Mouse (Mus musculus) CH12.LX (cell line): Measurements from ENCODE around the gene Arhgef7. TPM values are rescaled to one million over a fixed set of nuclear protein-coding genes. Genes with fewer than 3 reads are reported as not detected.

Source experiments
- DNase-seq: peaks from one replicate; pipeline ENCODE4 v3.0.0-alpha.2; 2013; ENCODE audit errors: extremely low read depth
- H3K27ac ChIP-seq: 2 replicates; pipeline ENCODE4 v1.5.1; 2012; ENCODE audit warnings: low read depth, mild to moderate bottlenecking, control low read depth, moderate library complexity; ENCODE audit not compliant: insufficient read depth
- H3K27me3 ChIP-seq: replicated peaks from 2 replicates; pipeline ENCODE3; 2012; ENCODE audit warnings: inconsistent platforms
- H3K36me3 ChIP-seq, 2 experiments: replicated peaks in 1 of 2; 2 replicates each; pipeline versions ENCODE3 to v1.6.1; 2012; ENCODE audit warnings: inconsistent platforms in 1 of 2, low read length in 1 of 2, mild to moderate bottlenecking in 1 of 2, mixed read lengths in 1 of 2, moderate library complexity in 1 of 2; ENCODE audit not compliant: control insufficient read depth in 1 of 2, insufficient read depth in 1 of 2
- H3K4me1 ChIP-seq, 2 experiments: 2 replicates each; pipeline ENCODE4 v1.6.1; 2012; ENCODE audit warnings: inconsistent platforms in 1 of 2, moderate library complexity in 1 of 2; ENCODE audit not compliant: insufficient read depth in 2 of 2, control insufficient read depth in 1 of 2
- H3K4me2 ChIP-seq: 2 replicates; pipeline ENCODE4 v1.6.1; 2012; ENCODE audit warnings: low read depth, mild to moderate bottlenecking, control low read depth; ENCODE audit not compliant: poor library complexity, insufficient read depth, severe bottlenecking
- H3K4me3 ChIP-seq, 3 experiments: fragments of 150-350 bp in 1 of 3; sonication (generic) in 1 of 3; replicated peaks in 1 of 3; 2 replicates each; pipeline versions ENCODE3 to v1.5.1; 2011 to 2012; ENCODE audit warnings: low read depth in 2 of 3, low read length in 2 of 3, mild to moderate bottlenecking in 2 of 3, moderate library complexity in 2 of 3, control low read depth in 1 of 3, improper control_type of control experiment in 1 of 3, inconsistent platforms in 1 of 3, mixed read lengths in 1 of 3; ENCODE audit not compliant: poor library complexity in 1 of 3
- H3K79me2 ChIP-seq: replicated peaks from 2 replicates; pipeline ENCODE4 v1.6.1; 2012; ENCODE audit warnings: mild to moderate bottlenecking, moderate library complexity; ENCODE audit not compliant: control insufficient read depth, poor library complexity, insufficient read depth, severe bottlenecking; ENCODE audit errors: extremely low read depth
- H3K9ac ChIP-seq: 2 replicates; pipeline ENCODE4 v1.6.1; 2012; ENCODE audit warnings: low read depth, mild to moderate bottlenecking, control low read depth, moderate library complexity; ENCODE audit not compliant: insufficient read depth
- H3K9me3 ChIP-seq: replicated peaks from 2 replicates; pipeline ENCODE3; 2012; ENCODE audit warnings: low read length, inconsistent platforms, mixed read lengths
- CHD2 ChIP-seq: IDR thresholded peaks from 2 replicates; pipeline ENCODE4 v1.6.1; 2011; ENCODE audit warnings: low read length, improper control_type of control experiment
- E2F4 ChIP-seq: IDR thresholded peaks from 2 replicates; pipeline ENCODE4 v1.6.1; 2011; ENCODE audit warnings: low read depth, low read length, improper control_type of control experiment; ENCODE audit not compliant: insufficient replicate concordance
- ELF1 ChIP-seq: IDR thresholded peaks from 2 replicates; pipeline ENCODE4 v1.6.1; 2014; ENCODE audit warnings: low read depth, mild to moderate bottlenecking, inconsistent platforms, low read length, improper control_type of control experiment
- ETS1 ChIP-seq: conservative IDR thresholded peaks from 2 replicates; pipeline ENCODE4 v1.6.1; 2012; ENCODE audit warnings: low read depth, mild to moderate bottlenecking, inconsistent platforms, low read length, improper control_type of control experiment, moderate library complexity
- GABPA ChIP-seq: IDR thresholded peaks from 2 replicates; pipeline ENCODE4 v1.6.1; 2012; ENCODE audit warnings: low read depth, low read length, improper control_type of control experiment, inconsistent platforms; ENCODE audit not compliant: insufficient replicate concordance
- HCFC1 ChIP-seq: IDR thresholded peaks from 2 replicates; pipeline ENCODE4 v1.6.1; 2012; ENCODE audit warnings: low read depth, mild to moderate bottlenecking, inconsistent platforms, low read length, improper control_type of control experiment
- JUN ChIP-seq: IDR thresholded peaks from 2 replicates; pipeline ENCODE4 v1.6.1; 2011; ENCODE audit warnings: low read depth, mild to moderate bottlenecking, low read length, improper control_type of control experiment, moderate library complexity; ENCODE audit not compliant: insufficient read depth
- JUND ChIP-seq: conservative IDR thresholded peaks from 2 replicates; pipeline ENCODE4 v1.6.1; 2011; ENCODE audit warnings: low read depth, low read length, improper control_type of control experiment
- KAT2A ChIP-seq: IDR thresholded peaks from 2 replicates; pipeline ENCODE4 v1.6.1; 2012; ENCODE audit warnings: low read length, improper control_type of control experiment, inconsistent platforms; ENCODE audit not compliant: insufficient replicate concordance
- MAZ ChIP-seq: IDR thresholded peaks from 2 replicates; pipeline ENCODE4 v1.6.1; 2012; ENCODE audit warnings: low read depth, mild to moderate bottlenecking, inconsistent platforms, low read length, improper control_type of control experiment, moderate library complexity
- MEF2A ChIP-seq: IDR thresholded peaks from 2 replicates; pipeline ENCODE4 v1.6.1; 2014; ENCODE audit warnings: low read depth, mild to moderate bottlenecking, inconsistent platforms, low read length, improper control_type of control experiment, borderline replicate concordance
- MXI1 ChIP-seq: IDR thresholded peaks from 2 replicates; pipeline ENCODE4 v1.6.1; 2011; ENCODE audit warnings: mild to moderate bottlenecking, low read depth, low read length, improper control_type of control experiment
- NRF1 ChIP-seq: IDR thresholded peaks from 2 replicates; pipeline ENCODE4 v1.6.1; 2014; ENCODE audit warnings: low read depth, mild to moderate bottlenecking, inconsistent platforms, low read length, improper control_type of control experiment, moderate library complexity
- POLR2A ChIP-seq: IDR thresholded peaks from 2 replicates; pipeline ENCODE4 v1.6.1; 2011; ENCODE audit warnings: low read depth, mild to moderate bottlenecking, improper control_type of control experiment, low read length
- POLR2AphosphoS2 ChIP-seq: IDR thresholded peaks from 2 replicates; pipeline ENCODE4 v1.6.1; 2011; ENCODE audit warnings: low read depth, low read length, improper control_type of control experiment
- RAD21 ChIP-seq: IDR thresholded peaks from 2 replicates; pipeline ENCODE4 v1.6.1; 2011; ENCODE audit warnings: low read depth, mild to moderate bottlenecking, low read length, improper control_type of control experiment, moderate library complexity
- RCOR1 ChIP-seq: conservative IDR thresholded peaks from 2 replicates; pipeline ENCODE4 v1.6.1; 2012; ENCODE audit warnings: low read depth, mild to moderate bottlenecking, inconsistent platforms, low read length, improper control_type of control experiment
- SMC3 ChIP-seq: IDR thresholded peaks from 2 replicates; pipeline ENCODE4 v1.6.1; 2011; ENCODE audit warnings: low read depth, low read length, improper control_type of control experiment
- TCF12 ChIP-seq: IDR thresholded peaks from 2 replicates; pipeline ENCODE4 v1.6.1; 2014; ENCODE audit warnings: low read depth, mild to moderate bottlenecking, inconsistent platforms, low read length, improper control_type of control experiment
- UBTF ChIP-seq: IDR thresholded peaks from 2 replicates; pipeline ENCODE4 v1.6.1; 2012; ENCODE audit warnings: low read depth, mild to moderate bottlenecking, inconsistent platforms, low read length, improper control_type of control experiment, moderate library complexity
- USF1 ChIP-seq: IDR thresholded peaks from 2 replicates; pipeline ENCODE4 v1.6.1; 2014; ENCODE audit warnings: low read depth, mild to moderate bottlenecking, inconsistent platforms, low read length, improper control_type of control experiment
- USF2 ChIP-seq: conservative IDR thresholded peaks from 2 replicates; pipeline ENCODE4 v1.6.1; 2011; ENCODE audit warnings: low read depth, low read length, improper control_type of control experiment
- ZC3H11A ChIP-seq: IDR thresholded peaks from 2 replicates; pipeline ENCODE4 v1.6.1; 2012; ENCODE audit warnings: low read depth, mild to moderate bottlenecking, inconsistent platforms, low read length, improper control_type of control experiment
- ZNF384 ChIP-seq: IDR thresholded peaks from 2 replicates; pipeline ENCODE4 v1.6.1; 2012; ENCODE audit warnings: low read depth, low read length, improper control_type of control experiment, inconsistent platforms
- dilution Hi-C: fragments of 300-500 bp; cut with MboI; formaldehyde crosslinking; loops from 2 replicates; pipeline ENCODE4 v1.14.3; 2020; ENCODE audit warnings: low sequenced_read_pairs; ENCODE audit not compliant: extremely low pct_unique_long_range_greater_than_20kb, extremely low pct_ligation_motif_present
- in situ Hi-C: fragments of 300-500 bp; cut with MboI; formaldehyde crosslinking; loops from 3 replicates; pipeline ENCODE4 v1.14.3; 2019; ENCODE audit warnings: low sequenced_read_pairs, low pct_ligation_motif_present, low pct_unique_long_range_greater_than_20kb, mixed read lengths
- polyA plus RNA-seq: library from polyadenylated mRNA; unstranded; fragments of >175 nt; gene quantifications from 2 replicates; pipeline ENCODE4 v1.2.1, GENCODE M21; 2012; ENCODE audit warnings: low read depth; ENCODE audit not compliant: insufficient read length
- total RNA-seq, 2 experiments: library from RNA; depleted of rRNA; stranded (reverse); fragments of 300-350 nt in 1 of 2; fragments of >200 nt in 1 of 2; gene quantifications; 2 replicates each; pipeline ENCODE4 v1.2.3; 2012 to 2014

Gene Arhgef7
- total and polyA plus RNA-seq, 3 experiments: 8.5 to 28.7 (median 17.0) TPM

GRCm38 (mm10) chr8:11704716-11705420 lies 22.7 kb upstream of the Arhgef7 start:
- in situ Hi-C loops: loop anchor here (10.0 kb wide), 1 partner anchor 90 kb away; no protein-coding TSS in a partner anchor
- no peaks in the 10 kb centered on the region for H3K79me2 ChIP-seq

GRCm38 (mm10) chr8:11705818-11706217 lies 21.7 kb upstream of the Arhgef7 start:
- H3K9ac ChIP-seq: no peak overlapping the region
- dilution Hi-C loops: no loop called here
- no peak overlapping the region for H3K27ac ChIP-seq
- no peak overlapping the region for H3K4me2 ChIP-seq
- H3K4me1 ChIP-seq: no peaks in the 10 kb centered on the region
- no peaks in the 10 kb centered on the region for H3K36me3 ChIP-seq
- TF ChIP-seq POLR2A: no peak
- TF ChIP-seq ETS1: no peak
- no peak for TF ChIP-seq SMC3
- no peak for TF ChIP-seq CHD2
- TF ChIP-seq GABPA: no peak
- TF ChIP-seq MXI1: no peak
- no peak for TF ChIP-seq HCFC1
- no peak for TF ChIP-seq RAD21
- no peak for TF ChIP-seq E2F4
- TF ChIP-seq UBTF: no peak
- no peak for TF ChIP-seq NRF1
- no peak for TF ChIP-seq POLR2AphosphoS2
- TF ChIP-seq MAZ: no peak
- no peak for DNase-seq
- H3K27me3 ChIP-seq: peaks cover 80% of the 10 kb centered on the region
- H3K9me3 ChIP-seq: peaks cover 7% of the 10 kb centered on the region
- no peaks in the 10 kb centered on the region for H3K79me2 ChIP-seq
- H3K4me3 ChIP-seq: no peak overlapping the region
- in situ Hi-C loops: loop anchor here (10.0 kb wide), 1 partner anchor 91 kb away; no protein-coding TSS in a partner anchor

More at GRCm38 (mm10) chr8:11704716-11705420, 22.7 kb upstream of the Arhgef7 start:
- DNase-seq: no peak
- Histone ChIP-seq H3K9me3 (peaks cover 7% of the 10 kb centered on the region), H3K27me3 (peaks cover 76% of the 10 kb centered on the region)
- TF ChIP-seq JUND (no peak), MAZ (no peak), NRF1 (no peak), CHD2 (no peak), USF2 (no peak), ELF1 (no peak), KAT2A (no peak), USF1 (no peak), ZC3H11A (no peak), TCF12 (no peak), MEF2A (no peak), JUN (no peak), RCOR1 (no peak), ZNF384 (no peak)
- TF ChIP-seq, all 38 proteins: peak for 0
- Histone ChIP-seq H3K27ac (no peak overlapping the region), H3K9ac (no peak overlapping the region), H3K36me3 (no peaks in the 10 kb centered on the region), H3K4me1 (no peaks in the 10 kb centered on the region), H3K4me3 (no peak overlapping the region), H3K4me2 (no peak overlapping the region)
- dilution Hi-C loops: no loop called here
